Mouse (Mus musculus) thymus, adult 2 months (tissue): ENCODE measurements around the gene Hoxa4. TPM values are rescaled to one million over a fixed set of nuclear protein-coding genes. Genes with fewer than 3 reads are reported as not detected.

Experiments
- DNase-seq: peaks from one replicate; pipeline ENCODE4 v3.0.0; 2021
- H3K27ac ChIP-seq: fragments of 200-500 bp; 2 replicates; pipeline ENCODE4 v1.5.1; 2012; ENCODE audit warnings: low read length, control low read depth; ENCODE audit not compliant: control insufficient read depth, insufficient read depth
- H3K27me3 ChIP-seq: fragments of 200-500 bp; 2 replicates; pipeline ENCODE4 v1.6.1; 2012; ENCODE audit warnings: mild to moderate bottlenecking, low read length, moderate library complexity, mixed read lengths; ENCODE audit not compliant: control insufficient read depth, insufficient read depth
- H3K36me3 ChIP-seq: fragments of 200-500 bp; 2 replicates; pipeline ENCODE4 v1.6.1; 2012; ENCODE audit warnings: mild to moderate bottlenecking, low read length, moderate library complexity; ENCODE audit not compliant: control insufficient read depth, insufficient read depth
- H3K4me1 ChIP-seq: fragments of 200-500 bp; replicated peaks from 2 replicates; pipeline ENCODE4 v1.6.1; 2012; ENCODE audit warnings: low read length; ENCODE audit not compliant: control insufficient read depth, insufficient read depth
- H3K4me3 ChIP-seq: fragments of 200-500 bp; 2 replicates; pipeline ENCODE4 v1.5.1; 2012; ENCODE audit warnings: mild to moderate bottlenecking, low read length, control low read depth, moderate library complexity; ENCODE audit not compliant: control insufficient read depth, insufficient read depth
- CTCF ChIP-seq: fragments of 200-500 bp; IDR thresholded peaks from 2 replicates; pipeline ENCODE4 v1.5.1; 2012; ENCODE audit warnings: mild to moderate bottlenecking, control low read depth, low read length, moderate library complexity, borderline replicate concordance; ENCODE audit not compliant: control insufficient read depth, poor library complexity, insufficient read depth; ENCODE audit errors: extremely low read depth
- POLR2A ChIP-seq: fragments of 200-500 bp; IDR thresholded peaks from 2 replicates; pipeline ENCODE4 v1.6.1; 2012; ENCODE audit warnings: mild to moderate bottlenecking, low read length, control low read depth, moderate library complexity; ENCODE audit not compliant: control insufficient read depth, poor library complexity, insufficient read depth; ENCODE audit errors: extremely low read depth
- WGBS: fragments of 180-500 bp; shearing (Covaris S2); methylation state at CpG from one replicate; pipeline ENCODE4 v1.1.7; 2018; 5-methylcytosine and 5-hydroxymethylcytosine counted together
- polyA plus RNA-seq: library from polyadenylated mRNA; depleted of rRNA; stranded (reverse); fragments of >200 nt; gene quantifications from 2 replicates; pipeline ENCODE4 v1.2.3, GENCODE M21; 2012

Hoxa4 gene
- polyA plus RNA-seq, 1 experiment = 1.5 TPM

DNA sequence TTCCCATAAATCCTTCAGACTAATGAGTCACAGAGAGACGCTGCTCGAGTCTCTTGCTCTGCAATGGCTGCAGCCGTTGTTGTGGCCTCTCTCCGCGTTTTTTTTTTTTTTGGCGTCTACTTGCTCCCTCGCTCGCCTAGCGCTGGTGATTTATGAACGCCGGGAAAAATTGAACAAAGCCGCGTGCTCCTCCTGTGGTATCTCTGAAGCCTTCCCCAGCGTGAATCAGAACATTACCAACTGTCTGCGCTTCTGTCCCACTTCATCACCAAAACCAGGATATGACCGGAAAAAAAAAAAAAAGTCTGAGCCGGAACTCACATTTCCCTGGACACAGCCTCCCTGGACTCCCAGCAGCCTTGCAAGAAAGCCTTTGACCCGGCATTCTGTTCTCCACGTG lies 6.3 kb downstream of the Hoxa4 start:
- H3K27me3 ChIP-seq = no peaks in the 10 kb centered on the region; the same call in 1 of the 2 replicates
- no peak overlapping the region for H3K4me3 ChIP-seq
- WGBS = 92% methylated on average over 19 of the region's 19 CpGs
- no peaks in the 10 kb centered on the region for H3K4me1 ChIP-seq
- no peak overlapping the region for H3K27ac ChIP-seq
- no peaks in the 10 kb centered on the region for H3K36me3 ChIP-seq
- no peak for DNase-seq
- no peak for TF ChIP-seq POLR2A
- no peak for TF ChIP-seq CTCF

DNA sequence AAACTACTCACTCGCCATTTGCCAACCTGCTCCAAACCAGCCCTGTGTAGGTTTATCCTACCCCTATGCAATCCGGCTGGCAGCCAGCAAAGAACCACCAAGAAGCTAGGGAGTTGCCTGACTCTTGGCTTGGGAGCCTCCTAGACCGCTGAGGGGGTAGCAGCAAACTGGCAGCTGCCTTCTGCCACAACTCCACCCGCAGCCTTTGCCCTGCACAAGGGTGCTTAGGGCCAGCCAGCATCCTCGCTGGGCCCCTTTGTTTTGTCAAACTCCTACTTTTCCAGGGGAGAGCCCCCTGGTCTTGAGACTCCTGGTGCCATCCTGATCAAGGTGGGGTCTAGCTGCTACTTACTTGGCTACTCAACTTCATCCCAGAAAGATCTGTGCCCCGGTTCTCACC lies 6.9 kb downstream of the Hoxa4 start:
- Histone ChIP-seq H3K4me1 (no peaks in the 10 kb centered on the region), H3K4me3 (no peak overlapping the region), H3K36me3 (no peaks in the 10 kb centered on the region), H3K27me3 (no peaks in the 10 kb centered on the region), H3K27ac (no peak overlapping the region)
- WGBS = 88% methylated on average over 6 of the region's 6 CpGs
- no peak for DNase-seq
- TF ChIP-seq CTCF = no peak

DNA sequence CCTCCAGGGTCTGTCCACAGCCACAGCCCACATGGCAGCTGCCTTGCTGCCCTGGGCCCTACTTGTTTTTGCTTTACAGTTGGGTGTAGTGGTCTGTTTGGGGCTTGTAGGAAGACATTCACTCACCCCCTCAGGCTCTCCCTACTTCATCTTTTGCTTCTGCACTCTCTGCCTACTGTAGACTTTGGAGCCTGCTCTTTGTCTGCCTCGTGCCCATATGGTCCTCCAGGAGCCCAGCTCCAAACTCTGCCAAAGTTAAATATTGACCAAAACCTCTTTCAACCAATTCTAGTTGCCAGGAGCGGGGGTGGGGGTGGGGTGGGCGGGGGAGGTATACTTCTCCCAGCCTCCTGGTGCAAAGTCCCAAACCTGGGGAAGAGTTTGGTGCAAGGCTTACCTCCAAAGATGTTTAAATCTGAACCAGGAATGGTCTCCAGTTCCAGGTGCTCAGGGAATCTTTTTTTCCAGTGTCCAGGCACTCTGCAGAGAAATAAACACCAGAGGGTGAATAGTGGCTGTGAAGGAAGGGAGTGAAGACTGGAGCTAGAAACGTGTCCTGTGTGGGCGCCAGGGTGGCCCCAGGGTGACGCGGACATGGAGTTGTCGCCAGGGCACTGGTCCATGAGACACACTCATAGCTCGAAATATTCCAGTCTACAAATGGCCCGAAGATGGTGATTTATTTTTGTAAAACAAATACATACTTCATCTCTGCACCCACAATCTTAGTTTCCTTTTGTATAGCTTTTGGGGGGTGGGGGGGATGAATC lies 8.1 kb downstream of the Hoxa4 start:
- Histone ChIP-seq H3K4me1 (no peaks in the 10 kb centered on the region), H3K27me3 (no peaks in the 10 kb centered on the region), H3K27ac (no peak overlapping the region), H3K4me3 (no peak overlapping the region), H3K36me3 (no peaks in the 10 kb centered on the region)
- TF ChIP-seq CTCF (no peak), POLR2A (no peak)
- no peak for DNase-seq
- WGBS = 94% methylated on average over 10 of the region's 10 CpGs

DNA sequence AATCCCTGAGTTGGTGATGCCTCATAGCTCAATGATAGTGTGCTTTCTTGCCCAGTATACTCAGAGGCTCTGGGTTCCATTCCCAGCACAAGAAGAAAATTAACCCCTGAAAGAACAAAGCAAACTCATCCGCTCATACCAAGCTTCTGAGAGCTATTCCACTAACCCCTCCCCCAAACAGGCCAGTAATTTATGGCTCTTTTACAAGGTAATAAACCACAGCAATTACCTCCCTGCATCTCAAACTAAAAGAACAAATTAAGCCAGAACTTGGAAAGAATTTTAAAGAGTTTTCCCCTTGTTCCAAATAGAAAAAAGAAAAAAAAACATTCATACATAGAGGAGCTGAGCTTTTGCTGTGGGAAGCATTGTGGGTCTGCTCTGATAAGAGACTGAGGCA lies 8.8 kb downstream of the Hoxa4 start:
- TF ChIP-seq POLR2A = no peak
- TF ChIP-seq CTCF = no peak
- no peak overlapping the region for H3K4me3 ChIP-seq
- H3K4me1 ChIP-seq = no peaks in the 10 kb centered on the region
- H3K36me3 ChIP-seq = no peaks in the 10 kb centered on the region
- DNase-seq = no peak
- H3K27me3 ChIP-seq = no peaks in the 10 kb centered on the region
- H3K27ac ChIP-seq = no peak overlapping the region
- 97% methylated on average over 1 of the region's 1 CpGs for WGBS

DNA sequence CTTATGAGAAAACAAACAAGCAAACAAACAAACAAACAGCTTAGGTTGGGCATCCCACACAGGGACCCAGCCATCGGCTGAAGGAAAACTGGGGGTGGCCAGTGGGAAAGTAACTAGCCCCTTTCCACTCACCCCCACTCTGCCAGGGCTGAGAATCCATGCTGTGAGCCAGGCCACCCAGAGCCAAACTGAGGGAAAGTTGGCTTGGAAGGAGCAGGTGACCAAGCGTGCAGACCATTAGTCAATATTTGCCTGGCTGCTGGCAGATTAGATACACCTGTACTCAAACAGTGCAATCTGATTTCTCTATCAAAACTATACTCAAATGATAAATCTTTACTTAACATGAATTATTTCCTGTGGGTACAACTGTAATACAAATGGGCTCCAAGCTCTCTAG lies 9.5 kb downstream of the Hoxa4 start:
- TF ChIP-seq CTCF (no peak), POLR2A (no peak)
- Histone ChIP-seq H3K27ac (no peak overlapping the region), H3K36me3 (no peaks in the 10 kb centered on the region), H3K27me3 (no peaks in the 10 kb centered on the region), H3K4me1 (no peaks in the 10 kb centered on the region), H3K4me3 (no peak overlapping the region)
- no peak for DNase-seq
- WGBS = 96% methylated on average over 2 of the region's 2 CpGs

DNA sequence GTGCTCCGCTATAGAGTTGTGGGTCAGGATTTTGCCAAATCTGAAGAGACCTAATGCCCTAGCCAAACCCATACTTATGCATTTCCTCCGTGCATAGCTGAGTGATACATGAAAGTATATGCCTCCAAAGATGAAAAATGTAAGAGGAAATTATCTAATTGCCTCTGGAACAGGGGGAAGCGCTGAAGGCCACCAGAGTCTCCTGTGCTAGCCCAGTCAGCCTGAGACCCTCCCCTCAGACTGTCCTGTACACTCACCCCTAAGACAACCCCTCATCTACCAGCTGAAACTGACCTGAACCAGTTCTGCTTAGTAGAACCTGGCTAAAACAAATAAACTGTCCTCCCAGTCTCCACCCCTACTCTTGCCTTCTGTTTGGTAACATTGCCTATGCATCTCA lies 10.8 kb downstream of the Hoxa4 start:
- Histone ChIP-seq H3K4me3 (no peak overlapping the region), H3K27ac (no peak overlapping the region), H3K4me1 (no peaks in the 10 kb centered on the region), H3K27me3 (no peaks in the 10 kb centered on the region), H3K36me3 (no peaks in the 10 kb centered on the region)
- TF ChIP-seq CTCF (no peak), POLR2A (no peak)
- no peak for DNase-seq
- WGBS = 91% methylated on average over 3 of the region's 3 CpGs
